Mouse (Mus musculus): ENCODE data around the gene 2610528J11Rik.
"Not testable (repeated sequence)": the region's sequence is repeated elsewhere in the genome, so short reads cannot be mapped to it uniquely, and the experiment has no call there.

Gene 2610528J11Rik

GRCm38 (mm10) chr4:118543158-118543530 lies 16.3 kb downstream of the 2610528J11Rik start:
- peak in 1 of 2 experiments; percentile 14 for DNase-seq

- peak; percentile 19 to 27 for DNase-seq
These were observed 16.9 kb downstream of the 2610528J11Rik start, which contains the start of gene Tmem125 for GRCm38 (mm10) chr4:118543592-118544260. Gene Tmem125, minus strand, starts transcription at chr4:118544044.

- no peak for DNase-seq
These were observed 17.8 kb downstream of the 2610528J11Rik start for GRCm38 (mm10) chr4:118544441-118545127.

- DNase-seq: peak in 1 of 2 experiments; percentile 38
These were observed 20.8 kb downstream of the 2610528J11Rik start for GRCm38 (mm10) chr4:118547424-118548129.

GRCm38 (mm10) chr4:118548130-118548480 lies 21.3 kb downstream of the 2610528J11Rik start:
- not testable (repeated sequence) for DNase-seq

- no peak for DNase-seq
These were observed 26.3 kb downstream of the 2610528J11Rik start for GRCm38 (mm10) chr4:118553039-118553649.

GRCm38 (mm10) chr4:118564062-118564925 lies 37.5 kb downstream of the 2610528J11Rik start:
- DNase-seq: peak; percentile 66 to 79

GRCm38 (mm10) chr4:118564926-118565279 lies 38.1 kb downstream of the 2610528J11Rik start:
- DNase-seq: no peak

- peak; percentile 64 to 81 for DNase-seq
These were observed 39.4 kb downstream of the 2610528J11Rik start for GRCm38 (mm10) chr4:118566161-118566676.

GRCm38 (mm10) chr4:118568709-118569108 lies 41.9 kb downstream of the 2610528J11Rik start:
- no peak for DNase-seq

- peak; percentile 19 to 39 for DNase-seq
These were observed 42.5 kb downstream of the 2610528J11Rik start for GRCm38 (mm10) chr4:118569320-118569719.

GRCm38 (mm10) chr4:118571441-118571840 lies 44.6 kb downstream of the 2610528J11Rik start:
- peak; percentile 68 for DNase-seq

- peak; percentile 95 to 98 for DNase-seq
These were observed 49.3 kb downstream of the 2610528J11Rik start for GRCm38 (mm10) chr4:118576097-118576496.

GRCm38 (mm10) chr4:118579313-118579712 lies 52.5 kb downstream of the 2610528J11Rik start:
- peak; percentile 77 to 79 for DNase-seq
